Mouse (Mus musculus): Measurements from ENCODE around the gene Eif4h.

- TF ChIP-seq CTCF (conservative IDR thresholded peaks at IDR 0.05; ENCODE audit: low read length), result no peak
- TF ChIP-seq POU5F1 (IDR thresholded peaks at IDR 0.05; ENCODE audit: borderline replicate concordance, low read length), result no peak
Measured at GRCm38 (mm10) chr5:134592026-134592581, 47.2 kb downstream of the Eif4h start.

Measured in E14TG2a.4 (cell line).